Mouse (Mus musculus): ENCODE measurements around the gene Ric1. TPM values are rescaled to one million over a fixed set of nuclear protein-coding genes. Genes with fewer than 3 reads are reported as not detected.

The Ric1 gene
- polyA plus RNA-seq, 1 experiment from 2014 or later: 15.9 TPM

- TF ChIP-seq CTCF (IDR thresholded peaks at IDR 0.05; ENCODE audit: low read depth): no peak
- WGBS: 42% methylated on average over 6 of the region's 6 CpGs
- Histone ChIP-seq H3K4me2 (0 out of 2 replicates have a peak overlapping the region, but pooled peaks have one; percentile 7), H3K4me1 (ENCODE audit: insufficient read depth) (no peaks in the 10 kb centered on the region), H3K9ac (no peak overlapping the region), H3K36me3 (ENCODE audit: insufficient read depth) (no peaks in the 10 kb centered on the region), H3K4me3 (ENCODE audit: low read depth, low read length) (no peak overlapping the region), H3K27ac (ENCODE audit: low read depth) (no peak overlapping the region), H3K9me3 (ENCODE audit: low read depth, low read length) (no peaks in the 10 kb centered on the region), H3K27me3 (ENCODE audit: insufficient read depth, low read length) (no peaks in the 10 kb centered on the region)
- DNase-seq (no peak), ATAC-seq (ENCODE audit: insufficient read depth) (0 out of 2 replicates have a peak, but pooled peaks have one; percentile 31)
These were observed 34.0 kb upstream of the Ric1 start for GRCm38 (mm10) chr19:29488073-29488390.

DNA sequence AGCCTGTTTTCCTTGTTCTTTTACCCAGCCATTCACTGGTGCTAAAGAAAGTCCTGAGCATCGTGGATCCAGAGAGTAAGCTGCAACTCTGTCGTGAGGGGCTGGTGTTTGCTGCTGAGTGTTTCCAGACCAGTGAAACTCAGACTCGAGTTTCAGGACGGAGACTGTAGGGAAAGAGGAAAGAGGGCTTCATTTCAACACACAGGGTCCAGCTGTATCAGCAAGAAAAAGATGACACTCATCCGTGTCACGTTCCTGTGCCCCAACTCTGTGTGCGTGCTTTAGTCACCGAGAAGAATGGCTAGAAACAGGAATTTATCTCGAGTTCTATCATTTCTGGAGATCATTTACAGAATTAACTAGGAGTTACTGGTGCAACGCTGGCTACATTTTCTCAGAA is 33.7 kb upstream of the Ric1 start:
- Histone ChIP-seq H3K27me3 (ENCODE audit: insufficient read depth, low read length) (no peaks in the 10 kb centered on the region), H3K27ac (ENCODE audit: low read depth) (no peak overlapping the region), H3K9ac (no peak overlapping the region), H3K4me1 (ENCODE audit: insufficient read depth) (no peaks in the 10 kb centered on the region), H3K4me2 (0 out of 2 replicates have a peak overlapping the region, but pooled peaks have one; percentile 7), H3K4me3 (ENCODE audit: low read depth, low read length) (no peak overlapping the region), H3K9me3 (ENCODE audit: low read depth, low read length) (no peaks in the 10 kb centered on the region), H3K36me3 (ENCODE audit: insufficient read depth) (no peaks in the 10 kb centered on the region)
- no peak for TF ChIP-seq CTCF (IDR thresholded peaks at IDR 0.05; ENCODE audit: low read depth)
- 38% methylated on average over 10 of the region's 10 CpGs for WGBS
- ATAC-seq (ENCODE audit: insufficient read depth) (no peak), DNase-seq (no peak)

- no peak overlapping the region for H3K27ac ChIP-seq (ENCODE audit: low read depth)
- H3K9ac ChIP-seq: no peak overlapping the region
- no peaks in the 10 kb centered on the region for H3K27me3 ChIP-seq (ENCODE audit: insufficient read depth, low read length)
- DNase-seq: no peak
- no peak overlapping the region for H3K4me3 ChIP-seq (ENCODE audit: low read depth, low read length)
- WGBS: 73% methylated on average over 3 of the region's 3 CpGs
- H3K4me2 ChIP-seq: no peak overlapping the region
- no peaks in the 10 kb centered on the region for H3K9me3 ChIP-seq (ENCODE audit: low read depth, low read length)
- no peak for ATAC-seq (ENCODE audit: insufficient read depth)
- no peaks in the 10 kb centered on the region for H3K36me3 ChIP-seq (ENCODE audit: insufficient read depth)
- H3K4me1 ChIP-seq (ENCODE audit: insufficient read depth): no peaks in the 10 kb centered on the region
- no peak for TF ChIP-seq CTCF (IDR thresholded peaks at IDR 0.05; ENCODE audit: low read depth)
These were observed 32.2 kb upstream of the Ric1 start for GRCm38 (mm10) chr19:29489785-29490284.

- no peaks in the 10 kb centered on the region for H3K27me3 ChIP-seq (ENCODE audit: insufficient read depth, low read length)
- WGBS: 54% methylated on average over 9 of the region's 9 CpGs
- DNase-seq: no peak
- H3K27ac ChIP-seq (ENCODE audit: low read depth): no peak overlapping the region
- no peaks in the 10 kb centered on the region for H3K9me3 ChIP-seq (ENCODE audit: low read depth, low read length)
- no peak overlapping the region for H3K9ac ChIP-seq
- TF ChIP-seq CTCF (IDR thresholded peaks at IDR 0.05; ENCODE audit: low read depth): no peak
- H3K4me1 ChIP-seq (ENCODE audit: insufficient read depth): no peaks in the 10 kb centered on the region
- no peak overlapping the region for H3K4me2 ChIP-seq
- no peaks in the 10 kb centered on the region for H3K36me3 ChIP-seq (ENCODE audit: insufficient read depth)
- ATAC-seq (ENCODE audit: insufficient read depth): no peak
- H3K4me3 ChIP-seq (ENCODE audit: low read depth, low read length): no peak overlapping the region
These were observed 30.6 kb upstream of the Ric1 start for GRCm38 (mm10) chr19:29491467-29491866.

DNA sequence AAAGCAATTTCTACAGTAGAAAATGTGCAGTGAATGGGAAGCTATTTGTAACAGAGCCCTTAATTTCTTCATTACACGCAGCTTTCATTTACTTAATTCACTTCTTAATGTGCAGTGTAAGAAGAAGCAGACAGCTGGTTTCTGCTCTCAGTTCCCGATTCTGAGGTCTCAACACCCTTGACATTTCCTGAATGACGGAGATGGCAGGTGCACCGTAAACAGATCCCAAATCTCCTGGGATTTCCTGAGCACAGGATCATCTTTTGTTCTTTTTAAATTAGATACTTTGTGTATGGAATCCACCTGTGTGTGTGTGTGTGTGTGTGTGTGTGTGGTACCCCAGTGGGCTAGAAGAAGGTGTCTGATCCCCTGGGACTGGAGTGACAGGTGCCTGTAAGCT is 27.6 kb upstream of the Ric1 start:
- TF ChIP-seq CTCF (IDR thresholded peaks at IDR 0.05; ENCODE audit: low read depth): no peak
- no peak for ATAC-seq (ENCODE audit: insufficient read depth)

DNA sequence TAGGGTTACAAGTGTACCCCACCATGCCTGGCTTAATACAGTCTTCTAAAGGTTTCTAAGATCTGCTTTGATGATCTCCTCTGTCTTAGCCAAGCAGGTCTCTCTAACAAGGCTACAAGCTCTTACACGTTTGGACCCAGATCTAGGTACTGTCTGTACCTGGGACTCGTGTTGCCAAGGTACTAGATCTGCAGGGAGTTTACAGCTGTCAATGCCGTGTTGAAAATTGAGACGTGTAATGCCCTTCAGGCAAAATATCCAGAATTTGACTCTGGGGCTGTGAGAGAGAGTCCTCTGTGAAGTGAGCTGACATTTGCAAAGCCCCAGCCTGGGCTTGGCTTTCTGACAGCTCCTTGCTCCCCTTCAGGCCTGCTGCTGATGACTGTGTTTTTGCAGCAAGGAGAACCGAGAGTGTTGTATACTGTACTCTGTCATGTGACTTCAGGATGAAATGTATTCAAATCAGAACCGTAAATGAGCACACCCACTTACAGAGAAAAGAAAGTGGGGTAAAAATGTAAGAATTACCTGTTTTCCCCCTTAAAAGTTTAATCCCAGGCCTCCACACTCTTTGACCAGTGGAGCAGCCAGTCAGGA is 26.0 kb upstream of the Ric1 start:
- 64% methylated on average over 6 of the region's 6 CpGs for WGBS
- DNase-seq: no peak
- ATAC-seq (ENCODE audit: insufficient read depth): no peak
- Histone ChIP-seq H3K4me2 (no peak overlapping the region), H3K9ac (no peak overlapping the region), H3K36me3 (ENCODE audit: insufficient read depth) (no peaks in the 10 kb centered on the region), H3K9me3 (ENCODE audit: low read depth, low read length) (no peaks in the 10 kb centered on the region), H3K27me3 (ENCODE audit: insufficient read depth, low read length) (no peaks in the 10 kb centered on the region), H3K4me1 (ENCODE audit: insufficient read depth) (no peaks in the 10 kb centered on the region), H3K4me3 (ENCODE audit: low read depth, low read length) (no peak overlapping the region), H3K27ac (ENCODE audit: low read depth) (no peak overlapping the region)
- no peak for TF ChIP-seq CTCF (IDR thresholded peaks at IDR 0.05; ENCODE audit: low read depth)

More for the DNA sequence above, 27.6 kb upstream of the Ric1 start:
- WGBS: 74% methylated on average over 4 of the region's 4 CpGs
- no peak overlapping the region for H3K27ac ChIP-seq (ENCODE audit: low read depth)
- no peak overlapping the region for H3K4me2 ChIP-seq
- no peaks in the 10 kb centered on the region for H3K27me3 ChIP-seq (ENCODE audit: insufficient read depth, low read length)
- no peaks in the 10 kb centered on the region for H3K4me1 ChIP-seq (ENCODE audit: insufficient read depth)
- no peak for DNase-seq
- H3K9me3 ChIP-seq (ENCODE audit: low read depth, low read length): no peaks in the 10 kb centered on the region
- no peak overlapping the region for H3K4me3 ChIP-seq (ENCODE audit: low read depth, low read length)
- no peaks in the 10 kb centered on the region for H3K36me3 ChIP-seq (ENCODE audit: insufficient read depth)
- no peak overlapping the region for H3K9ac ChIP-seq

DNA sequence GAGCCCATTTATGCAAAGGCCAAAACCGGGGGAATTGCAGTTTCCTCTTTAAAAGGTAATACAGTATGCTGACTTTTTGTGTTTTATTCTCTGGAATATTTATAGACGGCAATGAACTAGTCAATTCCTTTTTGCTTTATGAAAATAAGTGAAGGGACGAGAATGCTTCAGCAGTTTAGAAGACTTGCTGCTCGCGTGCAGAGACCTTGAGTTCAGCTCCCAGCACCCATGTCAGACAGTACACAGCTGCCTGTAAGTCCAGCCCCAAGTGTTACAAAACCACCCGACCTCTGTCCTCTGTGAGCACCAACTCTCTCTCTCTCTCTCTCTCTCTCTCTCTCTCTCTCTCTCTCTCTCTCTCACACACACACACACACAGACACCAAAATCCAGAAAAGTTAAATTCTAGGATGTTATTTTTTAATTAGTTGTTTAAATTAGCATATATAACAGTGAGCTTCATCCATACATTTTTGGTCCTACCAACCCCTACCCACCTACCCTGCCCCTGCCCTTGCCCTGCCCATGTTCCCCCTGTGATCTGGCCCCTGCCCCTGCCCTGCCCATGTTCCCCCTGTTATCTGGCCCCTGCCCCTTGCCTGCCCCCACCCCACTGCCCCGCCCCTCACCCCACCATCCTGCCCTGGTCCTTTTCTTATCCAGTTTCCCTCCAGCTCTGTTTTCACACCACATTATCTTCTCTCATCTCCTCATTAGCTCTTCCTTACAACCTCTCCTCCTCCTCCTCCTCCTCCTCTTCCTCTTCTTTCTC is 25.1 kb upstream of the Ric1 start:
- TF ChIP-seq CTCF (IDR thresholded peaks at IDR 0.05; ENCODE audit: low read depth): no peak
- no peak overlapping the region for H3K9ac ChIP-seq
- H3K9me3 ChIP-seq (ENCODE audit: low read depth, low read length): no peaks in the 10 kb centered on the region
- no peak for ATAC-seq (ENCODE audit: insufficient read depth)
- WGBS: 65% methylated on average over 7 of the region's 7 CpGs
- no peak overlapping the region for H3K4me2 ChIP-seq
- H3K36me3 ChIP-seq (ENCODE audit: insufficient read depth): no peaks in the 10 kb centered on the region
- no peaks in the 10 kb centered on the region for H3K4me1 ChIP-seq (ENCODE audit: insufficient read depth)
- H3K27ac ChIP-seq (ENCODE audit: low read depth): no peak overlapping the region
- H3K27me3 ChIP-seq (ENCODE audit: insufficient read depth, low read length): no peaks in the 10 kb centered on the region
- DNase-seq: no peak
- H3K4me3 ChIP-seq (ENCODE audit: low read depth, low read length): no peak overlapping the region
